Mouse (Mus musculus): Measurements from ENCODE around the gene Prpf38a. TPM values are rescaled to one million over a fixed set of nuclear protein-coding genes. Genes with fewer than 3 reads are reported as not detected.

The Prpf38a gene
- polyA plus RNA-seq, 1 experiment from 2014 or later = 64.1 TPM

DNA sequence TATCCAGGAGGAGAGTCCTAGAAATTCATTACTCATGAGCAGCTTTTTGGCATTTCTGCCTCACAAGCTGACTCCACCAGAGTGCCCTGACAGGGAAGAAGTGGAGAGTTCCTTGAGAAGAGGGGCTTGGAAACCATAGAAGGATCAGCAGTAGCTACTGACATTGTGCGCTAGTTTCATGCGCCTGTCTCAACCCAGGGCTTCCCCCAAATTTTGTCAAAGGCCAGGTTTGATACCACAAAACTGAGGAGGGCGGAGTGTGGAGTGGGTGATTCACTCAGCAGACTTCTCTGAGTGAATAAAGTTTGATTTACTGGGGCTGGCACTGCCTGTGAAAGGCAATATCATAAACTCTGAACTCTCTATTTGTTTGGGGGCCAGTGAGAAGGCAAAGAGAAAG, 29.5 kb upstream of the Prpf38a start:
- H3K36me3 ChIP-seq (ENCODE audit: control insufficient read depth, insufficient read depth, low read length) = peaks cover 17% of the 10 kb centered on the region
- no peaks in the 10 kb centered on the region for H3K4me1 ChIP-seq (ENCODE audit: control insufficient read depth, insufficient read depth, low read length)
- no peak overlapping the region for H3K27ac ChIP-seq (ENCODE audit: low read depth, low read length)
- H3K9me3 ChIP-seq (replicated peaks; ENCODE audit: control insufficient read depth, low read length) = no peaks in the 10 kb centered on the region
- WGBS (ENCODE audit: insufficient replicate concordance) = 92% methylated on average over 3 of the region's 3 CpGs
- no peak for ATAC-seq (replicated peaks; ENCODE audit: insufficient number of reproducible peaks, low FRiP score, low TSS enrichment)
- no peak overlapping the region for H3K4me2 ChIP-seq
- H3K27me3 ChIP-seq (ENCODE audit: control insufficient read depth, insufficient read depth, low read length) = no peaks in the 10 kb centered on the region
- H3K4me3 ChIP-seq (ENCODE audit: low read depth, low read length) = no peak overlapping the region
- no peak overlapping the region for H3K9ac ChIP-seq (ENCODE audit: low read depth, low read length)

GRCm38 (mm10) chr4:108601870-108602269, 22.7 kb upstream of the Prpf38a start:
- H3K27ac ChIP-seq (ENCODE audit: low read depth, low read length) = no peak overlapping the region
- no peaks in the 10 kb centered on the region for H3K4me1 ChIP-seq (ENCODE audit: control insufficient read depth, insufficient read depth, low read length)
- H3K9me3 ChIP-seq (replicated peaks; ENCODE audit: control insufficient read depth, low read length) = no peaks in the 10 kb centered on the region
- H3K4me2 ChIP-seq = no peak overlapping the region
- peaks cover 39% of the 10 kb centered on the region for H3K36me3 ChIP-seq (ENCODE audit: control insufficient read depth, insufficient read depth, low read length)
- no peak overlapping the region for H3K9ac ChIP-seq (ENCODE audit: low read depth, low read length)
- no peak for ATAC-seq (replicated peaks; ENCODE audit: insufficient number of reproducible peaks, low FRiP score, low TSS enrichment)
- no peaks in the 10 kb centered on the region for H3K27me3 ChIP-seq (ENCODE audit: control insufficient read depth, insufficient read depth, low read length)
- no peak overlapping the region for H3K4me3 ChIP-seq (ENCODE audit: low read depth, low read length)
- 93% methylated on average over 7 of the region's 7 CpGs for WGBS (ENCODE audit: insufficient replicate concordance)

- Histone ChIP-seq H3K4me3 (ENCODE audit: low read depth, low read length) (no peak overlapping the region), H3K27ac (ENCODE audit: low read depth, low read length) (no peak overlapping the region), H3K27me3 (ENCODE audit: control insufficient read depth, insufficient read depth, low read length) (no peaks in the 10 kb centered on the region), H3K36me3 (ENCODE audit: control insufficient read depth, insufficient read depth, low read length) (peaks cover 21% of the 10 kb centered on the region), H3K9ac (ENCODE audit: low read depth, low read length) (no peak overlapping the region), H3K9me3 (replicated peaks; ENCODE audit: control insufficient read depth, low read length) (no peaks in the 10 kb centered on the region), H3K4me2 (no peak overlapping the region), H3K4me1 (ENCODE audit: control insufficient read depth, insufficient read depth, low read length) (no peaks in the 10 kb centered on the region)
- no peak for ATAC-seq (replicated peaks; ENCODE audit: insufficient number of reproducible peaks, low FRiP score, low TSS enrichment)
- 85% methylated on average over 4 of the region's 4 CpGs for WGBS (ENCODE audit: insufficient replicate concordance)
These were observed 19.2 kb upstream of the Prpf38a start for GRCm38 (mm10) chr4:108598306-108598705.

GRCm38 (mm10) chr4:108595785-108596184, 16.6 kb upstream of the Prpf38a start:
- H3K27ac ChIP-seq (ENCODE audit: low read depth, low read length) = no peak overlapping the region
- no peaks in the 10 kb centered on the region for H3K27me3 ChIP-seq (ENCODE audit: control insufficient read depth, insufficient read depth, low read length)
- H3K4me1 ChIP-seq (ENCODE audit: control insufficient read depth, insufficient read depth, low read length) = no peaks in the 10 kb centered on the region
- 85% methylated on average over 1 of the region's 1 CpGs for WGBS (ENCODE audit: insufficient replicate concordance)
- ATAC-seq (replicated peaks; ENCODE audit: insufficient number of reproducible peaks, low FRiP score, low TSS enrichment) = no peak
- peaks cover 9% of the 10 kb centered on the region for H3K36me3 ChIP-seq (ENCODE audit: control insufficient read depth, insufficient read depth, low read length)
- no peaks in the 10 kb centered on the region for H3K9me3 ChIP-seq (replicated peaks; ENCODE audit: control insufficient read depth, low read length)
- no peak overlapping the region for H3K4me3 ChIP-seq (ENCODE audit: low read depth, low read length)
- no peak overlapping the region for H3K4me2 ChIP-seq
- no peak overlapping the region for H3K9ac ChIP-seq (ENCODE audit: low read depth, low read length)

GRCm38 (mm10) chr4:108593376-108593775, 14.2 kb upstream of the Prpf38a start:
- H3K4me1 ChIP-seq (ENCODE audit: control insufficient read depth, insufficient read depth, low read length) = no peaks in the 10 kb centered on the region
- no peaks in the 10 kb centered on the region for H3K27me3 ChIP-seq (ENCODE audit: control insufficient read depth, insufficient read depth, low read length)
- no peak overlapping the region for H3K9ac ChIP-seq (ENCODE audit: low read depth, low read length)
- H3K36me3 ChIP-seq (ENCODE audit: control insufficient read depth, insufficient read depth, low read length) = peaks cover 3% of the 10 kb centered on the region; the same call in 1 of the 2 replicates
- H3K4me3 ChIP-seq (ENCODE audit: low read depth, low read length) = no peak overlapping the region
- no peak overlapping the region for H3K4me2 ChIP-seq
- no peak overlapping the region for H3K27ac ChIP-seq (ENCODE audit: low read depth, low read length)
- 82% methylated on average over 2 of the region's 2 CpGs for WGBS (ENCODE audit: insufficient replicate concordance)
- no peak for ATAC-seq (replicated peaks; ENCODE audit: insufficient number of reproducible peaks, low FRiP score, low TSS enrichment)
- no peaks in the 10 kb centered on the region for H3K9me3 ChIP-seq (replicated peaks; ENCODE audit: control insufficient read depth, low read length)

GRCm38 (mm10) chr4:108579743-108580411, 741 bp upstream of the Prpf38a start:
- H3K27ac ChIP-seq (ENCODE audit: low read depth, low read length) = peak overlapping the region; percentile 77
- H3K4me2 ChIP-seq = peak overlapping the region; percentile 87
- WGBS (ENCODE audit: insufficient replicate concordance) = under 1% methylated on average over 16 of the region's 16 CpGs
- H3K9me3 ChIP-seq (replicated peaks; ENCODE audit: control insufficient read depth, low read length) = no peaks in the 10 kb centered on the region
- peak overlapping the region; percentile 86 for H3K9ac ChIP-seq (ENCODE audit: low read depth, low read length)
- peaks cover 7% of the 10 kb centered on the region; the same call in 1 of the 2 replicates for H3K36me3 ChIP-seq (ENCODE audit: control insufficient read depth, insufficient read depth, low read length)
- peaks cover 8% of the 10 kb centered on the region; the same call in 1 of the 2 replicates for H3K4me1 ChIP-seq (ENCODE audit: control insufficient read depth, insufficient read depth, low read length)
- no peak for ATAC-seq (replicated peaks; ENCODE audit: insufficient number of reproducible peaks, low FRiP score, low TSS enrichment)
- H3K27me3 ChIP-seq (ENCODE audit: control insufficient read depth, insufficient read depth, low read length) = no peaks in the 10 kb centered on the region
- H3K4me3 ChIP-seq (ENCODE audit: low read depth, low read length) = peak overlapping the region; percentile 91

DNA sequence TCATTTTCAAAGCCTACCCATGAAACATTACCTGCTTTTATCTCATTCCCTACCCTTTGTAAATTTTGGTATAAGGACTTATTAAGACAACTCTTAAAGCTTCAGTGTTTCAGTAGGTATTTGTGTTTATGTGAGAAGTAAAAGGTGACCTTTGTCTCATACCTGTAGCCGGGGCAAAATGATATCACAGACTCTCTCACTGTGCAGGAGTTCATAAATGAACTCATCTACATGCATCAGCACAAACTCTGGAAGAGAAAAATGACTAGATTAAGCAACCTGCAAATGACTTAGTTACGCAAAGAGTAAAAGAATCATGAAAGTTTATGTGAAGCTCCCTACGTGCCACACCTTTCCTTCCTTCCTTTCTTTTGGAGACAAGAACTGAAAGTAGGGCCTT, 6.5 kb downstream of the Prpf38a start:
- Histone ChIP-seq H3K9ac (ENCODE audit: low read depth, low read length) (no peak overlapping the region), H3K27me3 (ENCODE audit: control insufficient read depth, insufficient read depth, low read length) (no peaks in the 10 kb centered on the region), H3K9me3 (replicated peaks; ENCODE audit: control insufficient read depth, low read length) (no peaks in the 10 kb centered on the region), H3K27ac (ENCODE audit: low read depth, low read length) (no peak overlapping the region), H3K4me1 (ENCODE audit: control insufficient read depth, insufficient read depth, low read length) (peaks cover under 1% of the 10 kb centered on the region; the same call in 1 of the 2 replicates), H3K4me2 (no peak overlapping the region), H3K36me3 (ENCODE audit: control insufficient read depth, insufficient read depth, low read length) (peaks cover 29% of the 10 kb centered on the region), H3K4me3 (ENCODE audit: low read depth, low read length) (no peak overlapping the region)
- ATAC-seq (replicated peaks; ENCODE audit: insufficient number of reproducible peaks, low FRiP score, low TSS enrichment) = no peak
- 92% methylated on average over 3 of the region's 3 CpGs for WGBS (ENCODE audit: insufficient replicate concordance)

DNA sequence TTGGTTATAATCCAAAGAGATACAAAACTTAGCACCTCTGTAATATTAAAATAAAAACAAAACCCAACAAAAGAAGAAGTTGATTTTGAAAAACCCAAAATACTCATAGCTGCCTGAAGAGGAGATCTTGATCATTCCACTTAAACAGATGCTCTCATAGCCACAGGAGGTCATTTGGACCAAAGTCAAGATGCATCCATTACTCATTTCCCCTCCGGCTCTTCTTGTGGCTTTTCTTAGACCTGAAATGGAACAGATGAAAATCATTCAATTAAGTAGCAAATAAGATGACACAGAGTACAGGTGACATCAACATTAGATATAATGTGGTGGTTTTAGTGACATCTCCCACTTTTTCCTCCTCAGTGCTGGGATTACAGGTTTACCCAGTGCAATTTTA, 14.1 kb downstream of the Prpf38a start:
- H3K27ac ChIP-seq (ENCODE audit: low read depth, low read length) = no peak overlapping the region
- no peaks in the 10 kb centered on the region for H3K9me3 ChIP-seq (replicated peaks; ENCODE audit: control insufficient read depth, low read length)
- no peak for ATAC-seq (replicated peaks; ENCODE audit: insufficient number of reproducible peaks, low FRiP score, low TSS enrichment)
- 93% methylated on average over 1 of the region's 1 CpGs for WGBS (ENCODE audit: insufficient replicate concordance)
- H3K36me3 ChIP-seq (ENCODE audit: control insufficient read depth, insufficient read depth, low read length) = peaks cover 30% of the 10 kb centered on the region
- no peak overlapping the region for H3K4me2 ChIP-seq
- no peak overlapping the region for H3K4me3 ChIP-seq (ENCODE audit: low read depth, low read length)
- H3K9ac ChIP-seq (ENCODE audit: low read depth, low read length) = no peak overlapping the region
- H3K4me1 ChIP-seq (ENCODE audit: control insufficient read depth, insufficient read depth, low read length) = no peaks in the 10 kb centered on the region
- H3K27me3 ChIP-seq (ENCODE audit: control insufficient read depth, insufficient read depth, low read length) = no peaks in the 10 kb centered on the region

DNA sequence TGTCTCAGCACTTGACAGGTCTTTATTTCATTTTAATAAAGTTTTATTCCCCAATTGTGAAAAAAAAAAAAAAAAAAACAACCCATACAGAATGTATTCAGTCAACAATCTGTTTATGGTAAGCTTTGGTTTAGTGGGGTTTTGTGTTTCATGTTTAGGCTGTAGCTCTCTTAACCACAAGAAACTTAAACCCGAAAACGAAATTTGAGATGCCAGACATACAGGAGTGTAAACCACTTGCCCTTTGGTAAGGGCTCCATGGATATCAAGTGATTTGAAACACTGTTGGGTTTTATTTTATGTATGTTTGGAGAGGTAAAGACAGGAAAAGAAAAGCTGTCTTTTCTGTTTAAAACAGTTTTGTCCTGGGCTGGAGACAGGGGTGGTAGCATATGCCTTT, 39.4 kb downstream of the Prpf38a start:
- ATAC-seq (replicated peaks; ENCODE audit: insufficient number of reproducible peaks, low FRiP score, low TSS enrichment) = no peak
- Histone ChIP-seq H3K9ac (ENCODE audit: low read depth, low read length) (no peak overlapping the region), H3K4me2 (no peak overlapping the region), H3K4me1 (ENCODE audit: control insufficient read depth, insufficient read depth, low read length) (no peaks in the 10 kb centered on the region), H3K27ac (ENCODE audit: low read depth, low read length) (no peak overlapping the region), H3K9me3 (replicated peaks; ENCODE audit: control insufficient read depth, low read length) (no peaks in the 10 kb centered on the region), H3K36me3 (ENCODE audit: control insufficient read depth, insufficient read depth, low read length) (peaks cover 3% of the 10 kb centered on the region; the same call in 1 of the 2 replicates), H3K4me3 (ENCODE audit: low read depth, low read length) (no peak overlapping the region), H3K27me3 (ENCODE audit: control insufficient read depth, insufficient read depth, low read length) (no peaks in the 10 kb centered on the region)
- WGBS (ENCODE audit: insufficient replicate concordance) = 92% methylated on average over 2 of the region's 2 CpGs
